Mouse (Mus musculus) kidney, adult 2 months (tissue): ENCODE results near the gene Cfap298. TPM values are rescaled to one million over a fixed set of nuclear protein-coding genes. Genes with fewer than 3 reads are reported as not detected.
A peak's percentile ranks its signal among the peaks of the same experiment; 100 is the strongest.

Source experiments
- DNase-seq: peaks from one replicate; pipeline ENCODE4 v3.0.0; 2021
- H3K27ac ChIP-seq: fragments of 200-500 bp; 2 replicates; pipeline ENCODE4 v1.5.1; 2012; ENCODE audit warnings: low read depth, low read length, control low read depth, inconsistent platforms; ENCODE audit not compliant: insufficient read depth
- H3K27me3 ChIP-seq: fragments of 200-500 bp; replicated peaks from 2 replicates; pipeline ENCODE4 v1.6.1; 2012; ENCODE audit warnings: mild to moderate bottlenecking, moderate library complexity, low read length, inconsistent platforms; ENCODE audit not compliant: control insufficient read depth, insufficient read depth
- H3K36me3 ChIP-seq: fragments of 200-500 bp; 2 replicates; pipeline ENCODE4 v1.6.1; 2012; ENCODE audit warnings: mild to moderate bottlenecking, moderate library complexity, low read length, inconsistent platforms; ENCODE audit not compliant: control insufficient read depth, insufficient read depth
- H3K4me1 ChIP-seq: fragments of 200-500 bp; 2 replicates; pipeline ENCODE4 v1.6.1; 2011; ENCODE audit warnings: low read length; ENCODE audit not compliant: control insufficient read depth, insufficient read depth
- H3K4me3 ChIP-seq: fragments of 200-500 bp; 2 replicates; pipeline ENCODE4 v1.5.1; 2011; ENCODE audit warnings: mild to moderate bottlenecking, low read depth, low read length, control low read depth; ENCODE audit not compliant: insufficient read depth
- CTCF ChIP-seq: fragments of 200-500 bp; conservative IDR thresholded peaks from 2 replicates; pipeline ENCODE4 v1.5.1; 2011; ENCODE audit warnings: low read depth, mild to moderate bottlenecking, control low read depth, low read length, moderate library complexity, mixed read lengths; ENCODE audit not compliant: insufficient read depth, insufficient read length
- POLR2A ChIP-seq: fragments of 200-500 bp; IDR thresholded peaks from one replicate; pipeline ENCODE4 v1.6.1; 2011; ENCODE audit warnings: low read depth, low read length, control low read depth
- WGBS: fragments of 180-500 bp; shearing (Covaris S2); methylation state at CpG from one replicate; pipeline ENCODE4 v1.1.7; 2018; 5-methylcytosine and 5-hydroxymethylcytosine counted together
- polyA plus RNA-seq: library from polyadenylated mRNA; depleted of rRNA; stranded (reverse); fragments of >200 nt; gene quantifications from 2 replicates; pipeline ENCODE4 v1.2.3, GENCODE M21; 2012

Gene Cfap298
- polyA plus RNA-seq, 1 experiment = 16.1 TPM

GRCm38 (mm10) chr16:90893792-90894191, 41.1 kb downstream of the Cfap298 start:
- Histone ChIP-seq H3K27me3 (no peaks in the 10 kb centered on the region), H3K27ac (no peak overlapping the region), H3K4me3 (no peak overlapping the region), H3K4me1 (no peaks in the 10 kb centered on the region), H3K36me3 (no peaks in the 10 kb centered on the region)
- TF ChIP-seq CTCF = no peak
- 55% methylated on average over 9 of the region's 9 CpGs for WGBS
- no peak for DNase-seq

GRCm38 (mm10) chr16:90893019-90893418, 41.9 kb downstream of the Cfap298 start:
- TF ChIP-seq POLR2A (no peak), CTCF (no peak)
- H3K27me3 ChIP-seq = no peaks in the 10 kb centered on the region
- H3K4me3 ChIP-seq = no peak overlapping the region
- no peak overlapping the region for H3K27ac ChIP-seq
- H3K4me1 ChIP-seq = no peaks in the 10 kb centered on the region
- WGBS = 64% methylated on average over 7 of the region's 7 CpGs
- no peak for DNase-seq
- H3K36me3 ChIP-seq = no peaks in the 10 kb centered on the region

- Histone ChIP-seq H3K27ac (no peak overlapping the region), H3K36me3 (no peaks in the 10 kb centered on the region), H3K27me3 (no peaks in the 10 kb centered on the region), H3K4me3 (no peak overlapping the region), H3K4me1 (no peaks in the 10 kb centered on the region)
- 13% methylated on average over 8 of the region's 8 CpGs for WGBS
- DNase-seq = no peak
- TF ChIP-seq POLR2A (no peak), CTCF (no peak)
Measured at GRCm38 (mm10) chr16:90892081-90892480, 42.8 kb downstream of the Cfap298 start.

GRCm38 (mm10) chr16:90891601-90892000, 43.3 kb downstream of the Cfap298 start:
- Histone ChIP-seq H3K36me3 (no peaks in the 10 kb centered on the region), H3K4me1 (no peaks in the 10 kb centered on the region), H3K4me3 (no peak overlapping the region), H3K27me3 (no peaks in the 10 kb centered on the region), H3K27ac (no peak overlapping the region)
- peak; percentile 39 for DNase-seq
- 14% methylated on average over 14 of the region's 14 CpGs for WGBS
- TF ChIP-seq POLR2A (no peak), CTCF (no peak)

GRCm38 (mm10) chr16:90890683-90891082, 44.2 kb downstream of the Cfap298 start:
- Histone ChIP-seq H3K36me3 (no peaks in the 10 kb centered on the region), H3K4me3 (no peak overlapping the region), H3K27me3 (no peaks in the 10 kb centered on the region), H3K4me1 (no peaks in the 10 kb centered on the region), H3K27ac (no peak overlapping the region)
- no peak for DNase-seq
- TF ChIP-seq POLR2A = no peak
- no peak for TF ChIP-seq CTCF
- WGBS = 70% methylated on average over 9 of the region's 9 CpGs

- TF ChIP-seq CTCF = no peak
- TF ChIP-seq POLR2A = no peak
- H3K4me1 ChIP-seq = no peaks in the 10 kb centered on the region
- peak; percentile 45 for DNase-seq
- H3K4me3 ChIP-seq = no peak overlapping the region
- WGBS = 53% methylated on average over 9 of the region's 9 CpGs
- H3K27me3 ChIP-seq = no peaks in the 10 kb centered on the region
- no peak overlapping the region for H3K27ac ChIP-seq
- no peaks in the 10 kb centered on the region for H3K36me3 ChIP-seq
Measured at GRCm38 (mm10) chr16:90885781-90886565, 48.9 kb downstream of the Cfap298 start.

GRCm38 (mm10) chr16:90885351-90885750, 49.6 kb downstream of the Cfap298 start:
- no peak for DNase-seq
- Histone ChIP-seq H3K4me3 (no peak overlapping the region), H3K4me1 (no peaks in the 10 kb centered on the region), H3K27ac (no peak overlapping the region), H3K36me3 (no peaks in the 10 kb centered on the region), H3K27me3 (no peaks in the 10 kb centered on the region)
- TF ChIP-seq POLR2A (no peak), CTCF (no peak)
- WGBS = 62% methylated on average over 2 of the region's 2 CpGs
